ENCODE assay signal across 16 mouse cellular contexts in genomic region chr13:31531186-31531585, GRCm38 (mm10). TPM values are rescaled to one million over a fixed set of nuclear protein-coding genes. Genes with fewer than 3 reads are reported as not detected.
"Had no signal": no experiment of that assay in that cellular context is flagged by ENCODE, and none has a peak within 500 bp of the region (broad histone marks: within the 10 kb centered on the region; RNA-seq: fewer than 3 reads in every experiment).

No protein-coding gene starts in this region.

- H3K27me3 ChIP-seq: intestine, embryonic 15.5 days; limb, embryonic 15.5 days; midbrain, embryonic 15.5 days had no signal

- H3K4me2 ChIP-seq: intestine, embryonic 15.5 days; limb, embryonic 15.5 days; lung, embryonic 14.5 days; midbrain, embryonic 11.5 days; midbrain, embryonic 15.5 days had no signal

- H3K9ac ChIP-seq: intestine, embryonic 15.5 days; limb, embryonic 15.5 days; lung, embryonic 14.5 days; midbrain, embryonic 15.5 days had no signal

- H3K4me1 ChIP-seq: intestine, embryonic 15.5 days; limb, embryonic 15.5 days; midbrain, embryonic 15.5 days had no signal

- H3K4me3 ChIP-seq: intestine, embryonic 15.5 days; left cerebral cortex, adult 2 months; limb, embryonic 15.5 days; midbrain, embryonic 15.5 days had no signal

- H3K36me3 ChIP-seq: intestine, embryonic 15.5 days; limb, embryonic 15.5 days; midbrain, embryonic 15.5 days had no signal

- H3K9me3 ChIP-seq: intestine, embryonic 15.5 days; limb, embryonic 15.5 days; midbrain, embryonic 15.5 days had no signal

- ATAC-seq: intestine, embryonic 15.5 days; midbrain, embryonic 15.5 days had no signal

- DNase-seq: kidney, adult 2 months; lung, postnatal 10 days; lung, postnatal 4 days; right cerebral cortex, adult 18-20 months; right cerebral cortex, postnatal 25 days; thymus, adult 2 months; thymus, postnatal 25 days had no signal

- H3K27ac ChIP-seq: intestine, embryonic 15.5 days; left cerebral cortex, adult 2 months; limb, embryonic 15.5 days; midbrain, embryonic 15.5 days had no signal

RNA-seq across cellular contexts. Expression of gene A530084C06Rik, which starts 27.9 kb away (rescaled TPM):
- polyA plus RNA-seq: intestine, embryonic 15.5 days; kidney, embryonic 16.5 days; limb, embryonic 11.5 days; limb, embryonic 15.5 days; lung, embryonic 14.5 days; midbrain, embryonic 11.5 days; midbrain, embryonic 15.5 days; neural tube, embryonic 14.5 days had no signal
